Mouse (Mus musculus): Measurements from ENCODE around the gene Hyal2.

Gene Hyal2

DNA sequence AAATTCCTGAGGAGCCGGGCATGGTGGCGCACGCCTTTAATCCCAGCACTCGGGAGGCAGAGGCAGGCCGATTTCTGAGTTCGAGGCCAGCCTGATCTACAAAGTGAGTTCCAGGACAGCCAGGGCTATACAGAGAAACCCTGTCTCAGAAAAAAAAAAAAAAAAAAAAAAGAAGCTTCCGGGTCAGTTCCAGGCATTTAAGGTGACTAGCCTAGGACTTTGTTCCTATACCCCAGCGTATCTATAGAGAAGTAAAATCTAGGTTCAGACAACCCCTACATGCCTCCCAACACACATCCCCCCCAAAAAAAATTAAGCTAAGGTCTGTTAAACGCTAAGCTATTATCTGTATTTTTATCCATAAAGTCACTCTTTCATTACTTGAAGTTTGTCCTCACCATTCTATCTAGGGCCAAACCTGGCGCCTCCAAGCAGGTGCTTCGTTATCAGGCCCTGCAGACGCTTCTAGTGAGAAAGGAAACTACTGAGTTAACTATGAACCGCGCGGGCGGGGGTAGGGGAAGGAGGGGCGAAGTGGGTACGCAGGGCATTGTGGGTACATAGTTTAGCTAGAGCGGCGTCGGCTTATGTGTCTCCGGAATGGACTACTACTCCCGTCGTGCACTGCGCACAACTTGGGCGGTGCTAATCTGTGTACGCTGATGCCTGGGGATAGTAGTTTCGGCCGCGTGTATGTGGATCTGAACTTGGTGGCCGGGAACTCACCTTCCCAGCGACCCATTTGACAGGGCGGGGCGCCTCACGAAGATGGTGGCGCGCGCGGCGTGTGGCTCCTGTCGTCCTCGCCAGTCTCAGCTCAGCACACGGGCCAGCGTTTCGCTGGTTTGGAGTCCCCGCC is 19.5 kb downstream of the Hyal2 start, which contains the start of gene Ifrd2:
Gene Ifrd2 (plus strand): TSS at position 669 of the 859 bp plus-strand sequence.
- CTCF ChIA-PET, result interaction anchor here (0.6 to 1.1 kb wide), 2 partner anchors 16 to 49 kb away, joined by 3 read pairs; no protein-coding TSS in a partner anchor

DNA sequence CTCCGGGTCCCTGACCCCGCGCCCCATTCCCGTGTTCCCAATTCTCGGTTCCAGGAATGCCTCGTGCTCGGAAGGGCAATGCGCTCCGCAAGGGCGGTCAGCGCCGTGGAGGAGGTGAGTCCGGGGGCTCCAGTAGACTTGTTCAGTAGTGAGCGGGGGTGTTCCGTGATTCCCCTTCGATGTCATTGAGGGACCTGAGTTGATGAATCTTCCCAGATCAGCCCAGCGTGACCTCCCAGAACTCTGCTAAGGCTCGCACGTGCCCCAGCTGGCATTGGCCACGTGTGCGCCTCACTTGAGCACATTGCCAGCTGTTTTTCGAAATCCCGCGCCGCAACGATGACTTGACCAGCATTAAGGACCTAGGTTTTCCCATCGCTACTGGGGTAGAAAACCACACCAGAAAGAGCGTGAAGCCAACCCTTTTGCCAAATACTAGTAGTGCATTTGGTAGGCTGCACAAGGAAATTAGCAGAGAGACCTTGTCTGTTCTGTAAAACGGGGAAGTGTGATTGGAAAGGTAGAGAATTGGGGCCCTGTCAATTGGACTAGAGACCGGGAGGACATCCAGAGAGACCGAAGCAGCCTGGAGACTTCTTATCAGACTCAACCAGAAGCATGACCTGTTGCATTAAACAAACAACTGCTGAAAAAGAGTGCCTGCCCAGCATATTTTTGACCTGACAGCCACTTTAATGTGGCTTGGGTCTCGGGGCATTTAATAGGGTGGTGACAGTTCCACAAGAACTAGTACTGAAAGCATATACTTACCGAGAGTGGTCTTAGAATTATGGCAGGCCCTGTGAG is 20.3 kb downstream of the Hyal2 start:
- CTCF ChIA-PET, result interaction anchor here (0.8 to 1.1 kb wide), 2 partner anchors 21 to 48 kb away, joined by 3 to 4 read pairs; no protein-coding TSS in a partner anchor

DNA sequence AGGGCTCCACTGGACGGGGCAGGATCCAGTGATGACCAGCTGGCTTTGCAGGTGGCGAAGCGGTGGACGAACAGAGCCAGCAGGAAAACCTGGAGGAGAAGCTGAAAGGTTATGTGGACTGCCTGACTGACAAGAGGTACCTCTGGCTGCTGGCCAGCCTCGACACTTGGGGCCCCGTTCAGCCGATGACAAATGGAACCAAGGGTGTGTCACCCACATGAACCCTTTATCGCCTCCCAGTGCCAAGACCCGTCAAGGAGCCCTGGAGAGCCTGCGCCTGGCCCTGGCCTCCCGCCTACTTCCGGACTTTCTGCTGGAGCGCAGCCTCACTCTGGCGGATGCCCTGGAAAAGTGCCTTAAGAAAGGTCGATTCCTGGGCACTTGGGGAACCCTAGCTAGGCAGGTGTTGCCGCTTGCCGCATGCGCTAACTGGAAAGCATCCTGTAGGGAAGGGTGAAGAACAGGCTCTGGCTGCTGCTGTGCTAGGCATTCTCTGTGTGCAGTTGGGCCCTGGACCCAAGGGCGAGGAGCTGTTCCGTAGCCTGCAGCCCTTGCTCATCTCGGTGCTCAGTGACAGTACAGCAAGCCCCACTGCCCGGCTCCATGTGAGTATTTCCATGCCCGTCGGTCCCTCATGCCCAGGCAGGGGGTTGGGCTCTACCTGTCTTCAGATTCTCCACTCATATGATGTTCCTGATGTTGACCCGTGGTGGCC is 22.5 kb downstream of the Hyal2 start:
- CTCF ChIA-PET, result interaction anchor here (0.6 kb wide), 1 partner anchor 125 kb away, joined by 6 read pairs; no protein-coding TSS in a partner anchor

DNA sequence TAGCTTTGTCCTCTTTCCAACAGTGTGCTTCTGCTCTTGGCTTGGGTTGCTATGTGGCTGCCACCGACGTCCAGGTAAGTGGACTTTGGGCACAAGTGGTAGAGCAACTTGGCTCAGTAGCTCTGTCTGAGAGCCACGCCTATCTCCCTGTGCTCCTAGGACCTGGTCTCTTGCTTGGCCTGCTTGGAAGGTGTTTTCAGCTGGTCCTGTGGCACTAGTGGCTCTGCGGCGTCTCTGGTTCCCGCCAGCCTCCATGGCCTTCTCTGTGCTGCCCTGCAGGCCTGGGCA is 23.0 kb downstream of the Hyal2 start:
- CTCF ChIA-PET, result no interaction called here

DNA sequence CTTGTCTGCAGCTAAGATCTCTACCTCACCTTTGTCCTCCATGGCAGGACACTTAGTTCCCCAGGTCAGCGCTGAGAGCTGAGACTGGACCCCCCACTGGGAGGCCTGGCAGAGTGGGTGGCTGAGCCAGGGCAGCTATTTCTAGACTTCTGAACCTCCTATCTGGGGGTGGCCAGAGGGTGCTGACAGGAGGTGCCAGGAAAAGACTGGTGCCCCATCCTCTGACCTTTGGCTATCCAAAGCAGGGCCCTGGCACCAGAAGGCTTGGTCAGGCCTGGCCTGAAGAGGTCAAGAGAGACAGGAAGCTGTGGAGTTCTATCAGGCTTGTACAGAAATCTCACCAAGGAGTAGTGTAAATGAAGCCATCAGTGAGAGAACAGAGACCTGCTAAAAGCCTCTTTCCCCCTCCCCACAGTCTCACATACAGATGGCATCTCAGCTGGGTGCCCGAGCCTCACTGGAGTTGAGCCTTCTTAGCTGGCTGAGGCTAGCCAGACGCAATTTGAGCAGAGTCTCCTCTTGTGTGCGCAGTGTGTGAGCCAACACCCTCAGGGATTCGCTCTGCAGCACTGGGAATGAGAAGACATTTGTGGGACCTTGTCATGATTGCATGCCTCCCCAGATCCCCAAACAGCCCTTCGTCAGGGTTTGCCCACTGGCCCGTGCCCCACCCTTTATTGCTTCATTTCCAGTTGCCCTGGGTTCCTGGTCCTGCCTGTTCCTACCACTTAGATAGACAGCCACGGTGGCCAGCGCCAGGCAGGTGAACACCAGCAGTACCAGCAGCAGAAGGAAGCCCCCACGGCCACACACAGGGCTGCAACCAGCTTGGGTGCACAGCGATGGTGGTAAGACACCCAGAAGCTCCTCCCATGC is 25.6 kb downstream of the Hyal2 start:
- CTCF ChIA-PET, result interaction anchor here (1.2 kb wide), 1 partner anchor 35 kb away, joined by 3 read pairs; no protein-coding TSS in a partner anchor

DNA sequence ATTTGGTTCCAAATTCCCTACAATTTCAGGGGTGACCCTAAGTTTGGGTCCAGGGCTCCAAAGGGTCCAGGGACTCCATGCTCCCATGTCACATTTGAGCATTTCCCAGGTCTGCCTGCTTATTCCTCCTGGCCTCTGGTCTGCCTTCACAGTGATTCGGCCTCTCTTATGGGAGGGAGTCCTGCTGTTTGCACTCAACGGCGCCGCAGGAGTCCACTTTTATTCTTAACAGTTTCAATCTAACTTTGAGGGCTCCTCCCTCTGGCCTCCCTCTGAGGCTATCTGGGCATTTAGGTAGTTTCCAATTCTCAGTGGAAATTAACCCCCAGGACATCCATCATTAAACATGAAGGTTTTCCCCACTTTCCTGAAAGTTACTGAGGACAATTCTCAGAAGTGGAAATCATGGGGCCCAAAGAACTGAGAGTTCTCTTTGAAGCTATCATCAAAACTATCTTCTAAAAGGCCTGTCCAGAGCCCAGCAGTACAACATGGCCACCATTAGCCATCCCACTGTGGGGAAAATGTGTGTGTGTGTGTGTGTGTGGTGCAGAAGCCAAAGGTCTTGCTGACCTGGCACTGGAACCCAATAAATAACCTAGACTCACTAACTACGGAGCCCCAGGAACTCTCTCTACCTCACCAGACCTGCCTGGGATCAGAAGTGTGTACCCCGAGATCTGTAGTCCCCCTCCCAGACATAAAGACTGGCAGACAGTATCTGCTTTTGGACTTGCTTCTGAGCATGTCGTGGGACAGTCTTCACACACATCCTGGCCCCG is 26.7 kb downstream of the Hyal2 start:
- CTCF ChIA-PET, result no interaction called here

DNA sequence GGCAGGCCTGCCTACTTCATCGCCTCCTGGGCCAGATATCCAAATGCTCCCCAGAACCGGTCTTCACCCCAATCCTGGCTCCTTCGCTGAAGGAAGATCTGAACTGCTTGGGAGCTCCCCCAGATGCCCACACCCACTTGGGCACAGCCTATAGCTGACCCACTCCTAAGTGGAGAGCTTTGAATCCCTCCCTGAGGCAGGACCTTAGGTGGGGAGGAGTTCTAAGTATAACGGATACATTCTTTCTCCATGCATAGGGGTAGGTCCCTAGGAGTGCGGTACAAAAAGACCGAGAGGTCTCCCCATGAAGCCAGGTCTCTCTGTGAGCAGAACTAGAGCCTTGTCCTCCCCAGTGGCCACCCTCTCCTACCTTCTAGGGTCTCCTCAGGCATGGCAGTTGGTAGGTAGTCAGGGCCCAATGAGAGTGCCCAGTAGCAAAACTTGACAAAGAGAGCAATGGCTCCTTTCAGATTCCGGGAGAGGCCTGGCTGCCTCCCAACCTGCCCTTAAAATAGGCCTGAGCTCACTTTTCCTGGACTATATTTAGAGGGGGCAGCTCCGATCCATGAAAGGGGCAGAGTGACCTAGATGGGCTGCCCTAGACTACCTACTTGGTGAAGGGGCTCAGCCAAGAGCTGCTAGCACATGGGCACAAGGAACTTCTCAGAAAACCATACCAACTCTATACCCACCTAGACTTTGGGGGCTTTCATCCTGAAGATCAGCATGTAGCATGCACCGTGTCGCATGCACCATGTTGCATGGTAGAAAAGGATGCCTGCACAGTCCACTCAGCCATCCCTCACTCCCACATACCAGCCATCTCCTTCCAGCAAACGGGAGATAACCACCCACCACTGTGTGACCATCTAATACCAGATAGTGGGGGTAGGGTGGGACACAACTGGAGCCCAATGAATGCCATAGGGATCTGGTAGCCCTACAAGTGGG is 29.1 kb downstream of the Hyal2 start:
- CTCF ChIA-PET, result interaction anchor here (0.7 kb wide), 1 partner anchor 291 kb away, joined by 3 read pairs; the partner anchor contains the start of gene Mon1a

DNA sequence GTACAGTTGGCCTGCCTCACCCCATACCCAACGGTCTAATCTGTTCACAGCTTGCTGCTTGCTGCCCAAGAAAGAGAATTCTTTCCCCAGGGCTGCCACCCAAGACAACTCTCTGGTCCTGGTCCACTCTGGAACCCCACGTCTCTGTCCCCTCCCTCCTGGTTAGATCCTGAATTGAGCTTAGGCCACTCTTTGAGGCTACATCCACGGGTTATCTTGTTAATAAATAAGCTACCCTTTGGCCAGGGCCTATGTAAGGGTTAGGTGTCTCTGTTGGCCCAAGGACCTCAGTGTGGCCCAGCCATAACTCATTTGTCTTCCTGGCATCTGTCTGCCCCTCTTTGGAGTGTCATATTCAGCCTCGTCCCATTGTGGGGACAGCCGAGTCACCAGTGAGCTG is 30.6 kb downstream of the Hyal2 start:
- CTCF ChIA-PET, result interaction anchor here (0.5 kb wide), 2 partner anchors 31 to 226 kb away, joined by 4 to 6 read pairs; no protein-coding TSS in a partner anchor

DNA sequence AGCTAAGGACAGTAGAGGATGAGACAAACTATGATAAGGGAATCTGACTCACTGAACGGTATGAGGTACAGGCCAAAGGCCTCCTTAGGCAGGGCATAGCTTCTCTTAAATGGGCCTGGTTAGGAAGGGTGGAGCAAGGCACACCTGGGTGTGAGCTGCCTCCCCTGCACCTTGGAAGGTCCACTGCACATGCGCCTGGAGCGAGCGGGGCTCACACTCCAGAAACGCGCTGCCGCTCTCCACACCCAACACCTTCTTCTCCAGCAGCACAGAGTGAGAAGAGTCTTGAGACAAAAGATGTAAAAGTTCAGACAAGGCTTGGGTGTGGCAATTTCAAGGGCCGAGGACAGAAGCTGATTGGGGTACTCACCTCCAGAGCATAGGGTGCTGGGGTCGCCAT is 31.7 kb downstream of the Hyal2 start:
- CTCF ChIA-PET, result interaction anchor here (0.6 kb wide), 1 partner anchor 9 kb away, joined by 3 read pairs; no protein-coding TSS in a partner anchor

DNA sequence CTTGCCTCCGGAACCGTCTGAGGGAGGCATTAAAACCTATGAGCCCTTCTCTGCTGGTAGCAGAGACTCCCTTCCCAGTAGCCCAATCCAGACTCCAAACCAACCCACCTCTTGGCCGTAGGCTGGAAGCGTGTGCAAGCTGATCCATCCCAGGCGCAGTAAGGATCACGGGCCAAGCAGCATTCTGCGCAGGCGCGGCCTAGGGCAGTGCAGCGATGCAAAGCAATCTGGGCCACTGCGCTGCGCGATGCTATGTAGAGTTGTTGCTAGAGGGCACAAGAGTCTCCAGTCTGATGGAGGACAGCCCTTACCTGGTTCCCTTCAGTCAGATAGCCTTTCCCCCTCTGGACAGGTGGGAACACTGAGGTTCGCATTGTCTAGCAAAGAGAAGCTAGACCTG is 32.1 kb downstream of the Hyal2 start:
- CTCF ChIA-PET, result interaction anchor here (0.6 kb wide), 1 partner anchor 8 kb away, joined by 3 read pairs; no protein-coding TSS in a partner anchor

DNA sequence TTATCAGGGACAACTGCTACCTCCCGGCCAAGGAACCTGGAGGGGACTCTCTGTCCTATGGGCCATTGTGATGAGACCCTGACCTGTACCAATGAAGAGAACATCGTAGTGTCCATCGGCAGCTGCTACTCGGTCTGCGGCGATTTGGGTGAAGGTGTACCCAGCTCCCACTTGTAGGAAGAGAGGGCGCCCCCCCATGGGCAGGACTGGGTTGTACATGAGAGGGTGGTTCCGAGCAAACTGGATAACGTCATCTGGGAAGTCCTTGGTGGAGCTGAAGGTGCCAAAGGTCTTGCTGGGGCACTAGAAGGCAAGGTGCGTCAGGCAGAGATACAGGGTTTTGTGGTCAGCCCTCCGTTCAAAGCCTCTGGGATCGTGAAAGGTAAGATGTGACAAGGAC is 33.0 kb downstream of the Hyal2 start:
- CTCF ChIA-PET, result interaction anchor here (0.6 to 1.1 kb wide), 2 partner anchors 64 to 75 kb away, joined by 3 read pairs; no protein-coding TSS in a partner anchor

DNA sequence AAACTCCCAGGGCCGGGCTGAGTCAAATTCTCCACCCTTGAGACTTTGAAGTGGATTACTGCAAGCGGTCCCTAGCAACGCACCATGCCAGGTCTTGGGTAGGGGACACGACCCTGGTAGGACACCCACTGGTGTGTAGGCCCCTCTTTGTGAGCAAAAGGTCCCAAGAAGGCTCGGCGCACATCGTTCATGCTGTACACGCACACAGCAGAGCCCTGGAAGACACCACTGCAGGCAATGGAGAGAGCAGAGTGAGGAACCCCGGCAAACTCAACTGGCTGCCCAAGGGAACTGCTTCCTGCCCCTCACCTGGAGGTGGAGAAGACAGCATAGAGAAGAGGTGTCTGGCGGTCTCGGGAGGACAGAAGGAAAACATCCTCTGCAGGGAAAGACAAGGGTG is 33.5 kb downstream of the Hyal2 start:
- CTCF ChIA-PET, result interaction anchor here (1.1 to 1.7 kb wide), 3 partner anchors 25 to 74 kb away, joined by 3 to 12 read pairs (median 4); no protein-coding TSS in a partner anchor

DNA sequence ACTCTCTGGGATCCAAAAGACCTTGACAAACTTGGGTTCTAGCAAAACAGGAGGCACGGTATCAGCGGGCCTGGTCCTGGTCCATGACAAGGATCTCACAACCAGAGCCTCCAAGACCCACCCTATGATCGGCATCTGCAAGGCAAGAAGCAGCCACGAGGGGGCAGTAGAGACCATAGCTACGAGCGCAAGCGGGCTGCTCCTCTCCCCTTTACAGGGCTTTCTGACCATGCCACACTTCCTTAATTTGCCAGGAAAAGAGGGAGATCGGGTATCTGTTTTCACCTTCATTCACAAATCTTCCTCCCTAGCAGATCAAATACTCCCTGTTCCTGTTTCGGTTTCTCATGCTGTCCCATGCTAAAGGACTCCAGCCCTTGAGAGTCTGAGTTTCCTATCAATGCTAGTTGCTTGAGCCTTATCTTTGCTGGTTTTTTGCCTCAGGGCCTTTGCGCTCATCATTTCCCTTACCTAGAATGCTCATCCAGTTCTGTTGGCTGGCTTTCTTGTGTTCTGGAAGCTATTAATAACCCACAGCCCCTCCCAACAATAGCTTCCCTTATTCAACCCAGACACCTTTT is 34.4 kb downstream of the Hyal2 start:
- CTCF ChIA-PET, result interaction anchor here (0.6 to 1.7 kb wide), 7 partner anchors 10 to 75 kb away, joined by 3 to 12 read pairs (median 4); no protein-coding TSS in a partner anchor

DNA sequence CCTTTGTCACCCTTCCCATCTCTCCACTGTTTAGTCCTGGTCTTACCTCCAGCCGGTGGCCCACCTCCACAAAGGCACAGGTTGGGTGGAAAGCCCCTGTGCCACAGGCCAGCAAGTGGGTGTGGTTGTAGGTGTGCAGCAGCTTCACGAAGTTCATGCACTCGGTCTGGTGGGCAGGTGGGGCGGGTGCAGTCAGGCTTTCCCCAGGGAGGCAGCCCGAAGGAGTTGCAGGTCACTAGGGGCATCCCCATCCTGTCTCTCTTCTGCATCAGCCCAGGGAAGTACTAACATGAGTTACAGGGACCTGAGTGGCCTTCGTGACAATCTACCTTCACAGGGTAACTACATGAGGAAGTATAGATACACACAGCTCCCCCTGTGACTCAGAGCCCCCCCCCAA is 35.5 kb downstream of the Hyal2 start:
- CTCF ChIA-PET, result interaction anchor here (0.6 to 1.7 kb wide), 3 partner anchors 9 to 74 kb away, joined by 3 to 10 read pairs (median 7); partner anchors contain the start of gene Ifrd2

DNA sequence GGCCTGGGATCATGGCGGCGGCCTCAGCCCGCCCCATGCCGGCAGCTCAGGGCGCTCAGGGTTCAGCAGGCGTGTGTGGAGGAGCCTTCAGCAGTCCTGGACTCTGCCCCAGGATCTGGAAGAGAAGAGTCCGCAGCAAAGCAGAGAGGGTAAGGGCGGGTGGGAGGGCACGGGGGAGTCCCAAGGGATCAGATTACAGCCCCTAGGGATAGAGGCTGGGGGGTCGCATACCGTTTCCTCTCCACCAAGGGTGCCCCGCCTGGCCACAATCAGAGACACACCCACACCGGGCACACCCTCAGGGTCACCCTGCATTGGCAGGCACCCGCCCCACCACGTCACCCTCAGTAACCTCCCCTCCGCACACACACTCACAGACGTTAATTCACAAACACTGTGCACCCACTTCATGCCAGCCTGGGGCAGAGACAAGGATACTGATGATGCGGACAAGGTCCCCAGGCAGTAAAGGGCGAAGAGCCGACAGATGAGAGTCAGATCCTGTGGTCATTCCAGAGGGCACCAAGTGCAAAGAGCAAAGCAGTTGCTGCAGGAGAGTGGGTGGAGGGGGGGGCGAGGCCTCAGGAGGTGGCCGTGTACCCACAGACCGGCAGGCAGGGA is 37.4 kb downstream of the Hyal2 start:
- CTCF ChIA-PET, result no interaction called here

DNA sequence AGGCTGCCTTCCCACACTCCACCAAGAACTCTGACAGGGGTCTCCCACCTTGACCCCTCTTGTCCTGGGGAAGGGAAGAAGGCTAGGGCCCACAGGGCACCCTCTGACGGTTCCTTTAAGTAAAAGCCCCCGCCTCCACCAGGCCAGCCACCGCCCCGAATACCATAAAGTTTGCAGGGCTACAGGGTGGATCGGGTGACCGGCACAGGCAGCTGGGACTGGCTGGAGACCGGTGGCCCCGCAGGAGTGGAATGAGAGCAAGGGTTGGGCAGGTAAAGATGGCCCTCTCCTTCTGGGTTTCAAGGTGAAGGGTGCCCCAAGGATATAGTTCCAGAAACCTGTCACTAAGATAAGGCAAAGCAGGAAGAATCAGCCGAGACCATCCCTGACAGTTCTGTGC is 38.8 kb downstream of the Hyal2 start:
- CTCF ChIA-PET, result interaction anchor here (0.6 kb wide), 1 partner anchor 321 kb away, joined by 4 read pairs; no protein-coding TSS in a partner anchor

DNA sequence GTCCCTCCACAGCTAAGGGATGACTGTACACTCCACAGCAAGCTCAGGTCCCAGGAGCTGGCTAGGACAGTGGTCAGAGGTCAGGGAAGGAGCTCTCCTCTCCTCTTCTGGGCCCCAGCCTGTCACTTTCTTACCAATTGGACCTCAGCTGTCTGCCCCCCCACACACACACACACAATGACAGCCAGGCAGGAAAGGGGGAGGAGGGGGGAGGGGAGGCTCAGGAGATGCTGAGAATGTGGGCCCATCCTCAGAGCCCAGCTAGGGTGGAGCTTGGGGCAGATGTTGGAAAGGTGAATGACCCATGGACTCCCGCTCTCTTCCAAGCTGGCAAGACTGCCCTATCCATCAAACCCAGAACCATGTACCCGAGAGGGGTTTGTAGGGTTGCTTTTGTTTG is 39.3 kb downstream of the Hyal2 start:
- CTCF ChIA-PET, result interaction anchor here (0.6 kb wide), 1 partner anchor 320 kb away, joined by 4 read pairs; no protein-coding TSS in a partner anchor
